Mouse (Mus musculus) heart, adult 2 months (tissue): ENCODE data around the gene Qpctl. TPM values are rescaled to one million over a fixed set of nuclear protein-coding genes. Genes with fewer than 3 reads are reported as not detected.

Experiments used
- DNase-seq, 2 experiments: peaks; one replicate each; pipeline ENCODE4 v3.0.0; 2021
- H3K27ac ChIP-seq: fragments of 200-600 bp; 2 replicates; pipeline ENCODE4 v1.8.1; 2022
- H3K27me3 ChIP-seq: fragments of 200-500 bp; 2 replicates; pipeline ENCODE4 v1.6.1; 2012; ENCODE audit warnings: mild to moderate bottlenecking, low read length, inconsistent platforms, mixed read lengths; ENCODE audit not compliant: control insufficient read depth, insufficient read depth
- H3K36me3 ChIP-seq: fragments of 200-500 bp; 2 replicates; pipeline ENCODE4 v1.6.1; 2012; ENCODE audit warnings: low read length, inconsistent platforms; ENCODE audit not compliant: control insufficient read depth, insufficient read depth
- H3K4me1 ChIP-seq: fragments of 200-500 bp; 2 replicates; pipeline ENCODE4 v1.6.1; 2011; ENCODE audit warnings: low read length; ENCODE audit not compliant: control insufficient read depth, insufficient read depth
- H3K4me3 ChIP-seq: fragments of 200-600 bp; 2 replicates; pipeline ENCODE4 v1.8.1; 2022
- H3K79me2 ChIP-seq: fragments of 200-500 bp; replicated peaks from 2 replicates; pipeline ENCODE4 v1.6.1; 2012; ENCODE audit warnings: mild to moderate bottlenecking, inconsistent platforms, low read length, moderate library complexity, mixed read lengths; ENCODE audit not compliant: control insufficient read depth, insufficient read depth
- H3K9ac ChIP-seq: fragments of 200-500 bp; 2 replicates; pipeline ENCODE4 v1.6.1; 2012; ENCODE audit warnings: low read depth, mild to moderate bottlenecking, control low read depth, inconsistent platforms, low read length, mixed read lengths
- CTCF ChIP-seq: fragments of 200-600 bp; IDR thresholded peaks from 2 replicates; pipeline ENCODE4 v1.8.1; 2022; ENCODE audit warnings: antibody characterized with exemption, mild to moderate bottlenecking, moderate library complexity
- EP300 ChIP-seq: fragments of 200-500 bp; IDR thresholded peaks from 2 replicates; pipeline ENCODE4 v1.6.1; 2011; ENCODE audit warnings: low read depth, low read length, control low read depth; ENCODE audit not compliant: insufficient read depth
- POLR2A ChIP-seq: fragments of 200-500 bp; IDR thresholded peaks from 2 replicates; pipeline ENCODE4 v1.6.1; 2011; ENCODE audit warnings: mild to moderate bottlenecking, low read depth, low read length, control low read depth; ENCODE audit not compliant: insufficient read depth
- WGBS: fragments of 180-500 bp; shearing (Covaris S2); methylation state at CpG from one replicate; pipeline ENCODE4 v1.1.7; 2018; 5-methylcytosine and 5-hydroxymethylcytosine counted together
- intact Hi-C: fragments of 180-260 bp; cut with DNase I; formaldehyde crosslinking; loops from one replicate; pipeline ENCODE4 v1.15.1; 2025
- polyA plus RNA-seq: library from polyadenylated mRNA; depleted of rRNA; stranded (reverse); fragments of >200 nt; gene quantifications from 2 replicates; pipeline ENCODE4 v1.2.3, GENCODE M21; 2012
- total RNA-seq, 2 experiments: library from RNA; stranded (reverse); gene quantifications; 2 replicates each; pipeline ENCODE4 v1.2.3; 2021

Qpctl gene
- total and polyA plus RNA-seq, 3 experiments: 3.8 to 5.3 (median 4.6) TPM

GRCm38 (mm10) chr7:19180862-19181429 is 31.9 kb upstream of the Qpctl start:
- Histone ChIP-seq H3K27ac (peak overlapping the region; percentile 67), H3K36me3 (no peaks in the 10 kb centered on the region; the same call in 1 of the 2 replicates), H3K79me2 (no peaks in the 10 kb centered on the region), H3K4me1 (peaks cover 10% of the 10 kb centered on the region), H3K9ac (peak overlapping the region; percentile 77), H3K4me3 (peak overlapping the region; percentile 48), H3K27me3 (peaks cover 6% of the 10 kb centered on the region; the same call in 1 of the 2 replicates)
- peak; percentile 63 to 69 for DNase-seq
- intact Hi-C loops: no loop called here
- WGBS: under 1% methylated on average over 27 of the region's 27 CpGs
- TF ChIP-seq EP300 (0 out of 2 replicates have a peak, but pooled peaks have one; percentile 48), POLR2A (peak; percentile 36; the same call in 1 of the 2 replicates), CTCF (peak; percentile 29)

DNA sequence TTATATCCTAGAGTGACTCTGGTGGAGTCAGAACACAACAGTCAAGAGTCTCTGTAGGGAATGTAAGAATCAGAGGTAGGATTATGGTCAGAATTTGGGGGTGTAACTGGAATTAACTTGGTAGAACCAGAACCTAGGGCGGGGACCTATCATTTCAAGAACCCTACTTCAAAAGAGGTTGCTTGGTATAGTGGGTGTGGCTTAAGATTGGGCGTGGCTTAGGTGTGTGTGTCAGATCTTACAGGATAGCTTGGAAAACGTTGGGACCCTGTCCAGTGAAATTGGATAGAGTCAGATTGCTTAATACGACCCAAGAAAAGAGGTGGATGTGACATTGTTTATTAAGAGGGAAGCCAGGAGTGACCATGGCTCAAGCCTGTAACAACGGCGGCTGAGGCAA is 30.8 kb upstream of the Qpctl start:
- WGBS: 44% methylated on average over 6 of the region's 6 CpGs
- H3K9ac ChIP-seq: no peak overlapping the region
- H3K4me3 ChIP-seq: no peak overlapping the region

DNA sequence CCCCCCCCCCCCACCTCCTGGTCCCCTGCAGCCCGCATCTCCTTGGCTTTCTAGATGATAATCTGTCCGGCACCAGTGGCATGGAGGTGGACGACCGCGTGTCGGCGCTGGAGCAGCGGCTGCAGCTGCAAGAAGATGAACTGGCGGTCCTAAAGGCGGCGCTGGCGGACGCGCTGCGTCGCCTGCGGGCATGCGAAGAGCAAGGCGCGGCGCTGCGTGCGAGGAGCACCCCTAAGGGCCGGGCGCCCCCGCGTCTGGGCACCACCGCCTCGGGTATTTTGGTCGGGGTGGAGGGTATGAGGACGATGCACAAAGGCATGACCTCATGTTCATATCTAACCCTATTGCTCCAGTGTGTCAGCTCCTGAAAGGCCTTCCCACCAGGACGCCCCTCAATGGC is 30.1 kb upstream of the Qpctl start:
- DNase-seq: peak; percentile 74 to 79
- no peak overlapping the region for H3K9ac ChIP-seq
- no peaks in the 10 kb centered on the region for H3K79me2 ChIP-seq
- H3K27ac ChIP-seq: no peak overlapping the region
- peak overlapping the region; percentile 24; the same call in 1 of the 2 replicates for H3K4me3 ChIP-seq
- H3K27me3 ChIP-seq: peaks cover 6% of the 10 kb centered on the region; the same call in 1 of the 2 replicates
- peaks cover 5% of the 10 kb centered on the region for H3K4me1 ChIP-seq
- peak; percentile 70 for TF ChIP-seq CTCF
- TF ChIP-seq EP300: no peak
- WGBS: under 1% methylated on average over 32 of the region's 32 CpGs
- no peaks in the 10 kb centered on the region for H3K36me3 ChIP-seq
- intact Hi-C loops: loop anchor here (2.0 kb wide), 4 partner anchors 18 to 164 kb away; partner anchors contain the start of gene Rtn2

More for the DNA sequence above, 30.8 kb upstream of the Qpctl start:
- Histone ChIP-seq H3K27ac (no peak overlapping the region), H3K36me3 (no peaks in the 10 kb centered on the region; the same call in 1 of the 2 replicates), H3K79me2 (no peaks in the 10 kb centered on the region), H3K27me3 (peaks cover 6% of the 10 kb centered on the region; the same call in 1 of the 2 replicates), H3K4me1 (peaks cover 10% of the 10 kb centered on the region)
- no peak for DNase-seq
- intact Hi-C loops: loop anchor here (2.0 kb wide), 4 partner anchors 17 to 163 kb away; partner anchors contain the start of gene Rtn2
- TF ChIP-seq CTCF: no peak
- no peak for TF ChIP-seq EP300
- TF ChIP-seq POLR2A: no peak

DNA sequence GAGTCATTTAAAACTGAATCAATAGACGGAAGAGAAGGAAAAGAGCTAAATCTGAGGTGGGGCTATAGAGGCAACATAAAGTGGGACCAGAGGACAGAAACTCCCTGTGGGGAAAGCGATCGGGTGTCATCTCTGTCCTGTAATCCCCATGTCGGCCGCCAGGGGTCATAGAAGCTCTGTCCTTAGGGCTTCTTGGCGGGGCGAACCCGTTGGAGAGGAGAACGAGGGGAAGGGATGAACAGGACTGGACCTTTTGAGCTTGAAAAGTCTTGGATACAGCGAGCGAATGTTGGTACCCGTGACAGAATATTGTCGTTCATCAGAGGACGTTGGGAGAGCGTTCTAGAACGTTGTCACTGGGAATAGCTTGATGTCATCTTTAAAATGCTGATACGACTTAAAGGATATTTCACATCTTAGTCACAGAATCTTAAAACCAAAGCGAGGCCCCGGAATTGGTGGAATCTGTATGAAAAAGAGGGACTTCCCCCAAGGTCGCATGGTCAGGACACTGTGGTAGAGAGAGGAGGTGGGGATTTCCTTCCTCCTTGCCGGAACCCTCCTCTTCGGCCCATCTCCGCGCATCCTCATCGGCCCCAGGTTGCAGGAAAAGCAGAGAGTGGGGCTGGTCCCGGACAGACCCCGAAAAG is 29.5 kb upstream of the Qpctl start:
- TF ChIP-seq EP300 (peak; percentile 81; the same call in 1 of the 2 replicates), CTCF (peak; percentile 94), POLR2A (no peak)
- Histone ChIP-seq H3K4me3 (no peak overlapping the region; the same call in 1 of the 2 replicates), H3K9ac (no peak overlapping the region), H3K36me3 (no peaks in the 10 kb centered on the region), H3K4me1 (peaks cover 5% of the 10 kb centered on the region), H3K79me2 (no peaks in the 10 kb centered on the region), H3K27me3 (peaks cover 6% of the 10 kb centered on the region; the same call in 1 of the 2 replicates), H3K27ac (no peak overlapping the region)
- WGBS: 6% methylated on average over 27 of the region's 27 CpGs
- peak; percentile 76 to 86 for DNase-seq
- intact Hi-C loops: loop anchor here (1.0 to 2.0 kb wide), 5 partner anchors 18 to 164 kb away; partner anchors contain the start of gene Rtn2

DNA sequence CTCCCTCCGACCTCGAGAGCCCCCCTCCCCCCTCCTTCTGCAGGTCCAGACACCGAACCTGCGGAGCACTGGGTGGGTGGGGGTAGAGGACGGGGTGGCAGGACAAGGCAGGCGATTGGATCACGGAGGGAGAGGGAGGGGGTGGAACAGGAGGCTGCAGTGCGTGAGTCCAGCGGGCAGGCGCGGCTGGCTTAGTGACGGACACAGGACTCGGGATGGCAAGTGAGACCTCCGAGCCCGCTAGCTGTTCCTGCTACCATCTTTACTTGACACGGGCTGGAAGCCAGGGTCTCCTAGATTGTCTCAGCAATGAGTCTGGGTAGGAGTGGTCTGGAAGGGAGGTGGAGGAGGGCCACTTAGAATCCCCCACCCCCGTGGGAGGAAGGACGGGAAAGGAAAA is 28.9 kb upstream of the Qpctl start:
- no peak for DNase-seq
- 16% methylated on average over 18 of the region's 18 CpGs for WGBS
- peaks cover 6% of the 10 kb centered on the region; the same call in 1 of the 2 replicates for H3K27me3 ChIP-seq
- no peak overlapping the region for H3K27ac ChIP-seq
- peaks cover 5% of the 10 kb centered on the region for H3K4me1 ChIP-seq
- intact Hi-C loops: loop anchor here (1.0 to 2.0 kb wide), 5 partner anchors 19 to 165 kb away; partner anchors contain the start of gene Rtn2
- H3K36me3 ChIP-seq: no peaks in the 10 kb centered on the region
- H3K9ac ChIP-seq: no peak overlapping the region
- TF ChIP-seq CTCF: no peak
- TF ChIP-seq EP300: no peak
- TF ChIP-seq POLR2A: no peak
- no peaks in the 10 kb centered on the region for H3K79me2 ChIP-seq
- H3K4me3 ChIP-seq: no peak overlapping the region
